Mouse (Mus musculus): ENCODE measurements at regions not wholly inside any gene's neighbourhood (a gene's known extent, or its start where the extent isn't known, plus 50 kb on each side); places are given as distances from the start of the nearest gene placed in this dataset.

DNA sequence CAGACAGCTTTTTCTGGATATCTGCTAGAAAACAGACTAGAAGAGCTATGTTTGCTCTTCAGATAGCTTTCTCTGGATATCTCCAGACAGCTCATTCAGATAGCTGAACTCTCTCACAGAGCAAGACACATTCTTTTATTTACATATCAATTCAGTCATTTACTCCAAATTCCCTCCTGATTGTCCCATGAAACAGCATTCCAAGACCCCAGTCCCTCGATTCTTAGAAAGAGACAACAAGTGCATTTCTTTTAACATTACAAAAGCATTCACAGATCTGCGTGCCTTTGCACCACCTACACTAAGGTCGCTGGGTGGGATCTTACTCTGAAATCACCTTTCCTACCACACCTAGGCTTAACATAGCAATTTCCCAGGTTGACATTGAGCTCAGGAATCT lies 1039.5 kb upstream of the Ddx18 start:
- DNase-seq = no peak

DNA sequence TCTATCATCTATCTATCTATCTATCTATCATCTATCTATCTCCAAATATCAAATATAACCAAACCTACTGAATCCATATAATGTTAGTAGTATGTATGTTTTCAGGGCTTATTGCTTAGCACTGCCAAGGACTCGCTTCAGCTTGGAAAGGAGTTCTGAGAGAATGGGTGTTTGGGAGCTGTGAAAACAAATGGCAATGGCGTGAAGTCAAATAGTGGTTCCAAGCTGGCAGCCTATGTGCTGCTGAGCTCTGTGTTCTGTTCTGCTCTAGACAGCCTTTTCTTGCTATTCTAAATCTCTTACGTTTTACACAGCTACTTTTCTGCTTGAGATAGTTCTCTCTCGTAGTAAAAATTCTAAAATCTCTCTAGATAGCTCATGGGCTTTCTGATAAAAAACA lies 1008.2 kb upstream of the Ddx18 start:
- no peak for DNase-seq

DNA sequence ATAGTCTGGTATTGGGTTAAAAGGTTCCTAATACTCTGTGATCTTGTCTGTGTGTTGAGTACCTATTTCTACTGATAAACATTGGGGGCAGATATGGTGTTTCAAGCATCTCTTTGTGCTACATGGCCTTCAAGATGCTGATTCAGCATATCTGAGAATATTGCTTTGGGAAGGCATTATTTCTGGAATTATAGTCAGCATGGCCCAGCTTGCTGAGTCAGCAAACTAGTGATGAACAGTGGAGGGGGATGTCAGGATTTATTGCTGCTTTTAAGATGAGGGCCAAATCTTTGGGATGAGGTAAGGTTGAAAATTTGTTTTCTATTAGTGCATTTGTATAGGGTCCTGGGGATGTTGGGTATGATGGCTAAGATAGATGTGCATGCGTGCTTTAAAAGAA lies 983.8 kb upstream of the Ddx18 start:
- DNase-seq = no peak

DNA sequence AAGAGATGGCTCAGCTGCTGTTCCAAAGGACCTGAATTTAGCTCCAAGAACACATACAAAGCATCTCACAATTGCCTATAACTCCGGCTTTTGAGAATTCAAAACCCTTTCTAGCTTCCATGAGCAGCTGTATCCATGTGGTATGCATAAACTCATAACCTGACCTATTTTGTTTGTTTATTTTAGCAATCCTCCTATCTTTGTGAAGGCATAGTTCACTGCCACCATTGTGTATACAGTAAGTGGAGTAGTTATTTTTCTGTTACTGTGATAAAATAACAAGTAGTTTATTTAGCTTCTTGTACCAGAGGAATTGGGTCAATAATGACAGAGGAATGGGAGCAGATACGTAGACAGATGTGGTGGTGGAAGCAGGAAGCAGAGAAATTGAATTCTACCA lies 941.8 kb upstream of the Ddx18 start:
- no peak for DNase-seq

DNA sequence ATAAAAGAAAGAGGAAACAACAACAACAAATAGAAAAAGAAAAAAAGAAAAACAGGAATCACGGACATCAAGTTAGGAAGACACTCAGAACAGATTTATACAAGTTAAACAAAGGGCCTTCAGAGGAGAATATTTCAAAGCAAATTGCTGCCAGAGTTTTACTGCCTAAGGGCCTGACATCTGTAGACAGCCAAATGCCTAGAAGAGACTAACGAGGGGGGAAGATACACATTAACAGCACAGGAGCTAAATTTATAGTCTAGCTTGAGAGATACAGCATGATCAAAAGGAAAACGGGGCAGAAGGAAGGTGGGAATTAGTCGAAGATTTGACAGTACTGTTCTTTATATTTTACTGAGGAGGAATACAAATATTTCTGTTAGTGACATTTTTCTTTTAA lies 933.9 kb upstream of the Ddx18 start:
- no peak for DNase-seq

DNA sequence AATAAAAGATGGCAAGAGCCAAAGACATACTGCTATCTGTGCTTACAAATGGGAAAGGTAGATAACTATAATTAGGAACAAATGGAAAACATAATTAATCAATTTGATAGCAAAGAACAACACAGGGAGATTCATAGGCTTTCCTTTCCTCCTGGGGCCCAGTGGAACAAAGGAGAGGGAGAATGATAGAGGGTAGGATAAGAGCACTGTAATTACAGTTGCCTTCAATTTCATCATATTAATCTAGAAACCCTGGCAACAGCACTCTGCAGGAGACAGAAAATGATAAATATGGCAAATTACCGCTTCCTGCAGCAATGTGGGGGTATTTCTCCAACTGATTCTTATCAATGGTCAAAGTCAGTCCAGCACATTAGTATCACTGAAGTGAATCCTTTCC lies 910.2 kb upstream of the Ddx18 start:
- no peak for DNase-seq

DNA sequence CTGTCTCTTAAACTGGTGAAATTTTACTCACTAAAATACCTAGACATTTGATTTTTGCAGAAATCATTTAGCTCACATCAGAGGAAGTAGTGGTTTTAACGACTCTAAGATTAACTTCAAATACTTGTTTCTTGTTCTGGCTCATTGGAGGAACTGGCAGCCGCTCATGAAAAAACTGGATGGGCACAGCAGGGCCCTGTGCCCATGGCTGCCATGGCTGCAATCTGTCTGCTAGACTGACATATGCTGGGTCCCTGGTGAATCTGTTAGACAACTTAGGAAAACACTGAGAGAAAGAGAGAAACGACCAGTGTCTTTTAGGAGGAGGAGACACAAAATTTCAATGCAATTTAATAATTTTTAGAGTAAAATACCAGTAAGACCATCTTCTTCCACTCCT lies 896.1 kb upstream of the Ddx18 start:
- no peak for DNase-seq

DNA sequence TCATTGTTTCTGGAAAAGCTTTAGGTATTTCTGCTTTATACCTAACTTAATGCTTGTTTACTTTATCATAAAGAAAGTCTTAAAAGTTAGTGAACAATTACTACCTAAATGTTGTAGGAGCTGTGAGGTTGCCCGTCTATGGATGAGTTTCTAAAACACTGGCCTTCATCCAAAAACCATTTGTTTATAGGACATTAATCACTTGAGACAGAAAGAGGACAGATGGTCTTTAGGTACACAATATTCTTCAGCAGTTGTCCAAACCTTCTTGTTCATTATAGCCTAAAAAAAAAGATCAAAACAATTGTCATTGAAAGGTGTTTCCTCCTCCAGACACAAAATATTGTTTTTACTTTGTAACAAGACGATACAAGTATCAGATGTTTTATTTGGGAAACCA lies 891.3 kb upstream of the Ddx18 start:
- DNase-seq = no peak

DNA sequence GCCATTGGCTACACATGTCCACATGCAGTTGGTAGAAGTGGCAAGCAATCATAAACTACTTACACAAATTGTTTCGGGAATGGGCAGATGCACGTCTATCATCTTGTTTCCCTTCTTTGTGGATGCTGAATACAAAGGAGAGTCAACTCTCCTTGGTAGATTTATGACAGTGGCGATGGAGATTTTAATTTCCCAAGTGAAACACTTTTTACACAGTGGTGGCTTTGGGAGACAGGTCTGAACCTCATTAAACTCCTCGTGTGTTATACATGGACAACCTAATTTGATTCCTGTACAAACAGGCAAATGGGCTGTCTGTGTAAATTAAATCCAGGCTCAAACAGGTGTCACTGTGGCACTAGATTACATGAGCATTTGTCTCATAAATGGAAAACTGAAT lies 887.1 kb upstream of the Ddx18 start:
- DNase-seq = no peak

DNA sequence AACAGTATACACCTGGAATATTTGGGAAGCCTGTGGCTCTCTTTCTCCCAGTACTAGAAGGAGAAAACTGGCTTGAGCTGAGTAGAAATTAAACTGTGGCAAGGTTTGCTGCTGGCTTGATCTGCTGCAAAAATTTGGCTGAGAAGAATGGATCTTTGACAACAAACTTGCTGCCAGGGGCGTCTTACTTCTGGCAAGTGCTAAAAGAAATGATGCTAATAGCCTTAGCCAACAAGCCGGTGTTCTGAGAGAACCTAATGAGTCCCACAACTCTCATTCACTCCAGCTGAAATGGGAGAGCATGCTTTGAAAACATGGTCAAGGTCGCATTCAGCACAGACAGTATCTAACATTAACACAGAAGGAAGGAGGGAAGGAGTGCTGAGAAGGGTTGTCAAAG lies 885.8 kb upstream of the Ddx18 start:
- DNase-seq = peak; percentile 28

DNA sequence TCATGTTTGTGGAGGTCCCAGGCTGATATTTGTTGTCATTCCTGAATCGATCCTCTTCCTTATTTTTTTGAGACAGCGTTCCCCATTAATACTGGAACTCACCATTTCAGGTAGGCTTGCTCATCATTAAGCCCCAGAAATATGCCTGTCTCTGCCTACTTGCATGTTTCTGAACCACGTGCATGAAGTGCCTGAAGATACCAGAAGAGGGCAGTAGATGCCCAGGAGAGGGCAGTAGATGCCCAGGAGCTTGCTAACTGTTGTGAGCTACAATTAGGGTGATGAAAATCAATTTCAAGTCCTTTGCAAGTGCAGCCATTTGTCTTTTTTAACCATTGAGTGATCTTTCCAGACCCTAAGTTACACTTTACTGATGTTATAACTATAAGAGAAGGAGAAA lies 871.6 kb upstream of the Ddx18 start:
- peak; percentile 39 for DNase-seq

DNA sequence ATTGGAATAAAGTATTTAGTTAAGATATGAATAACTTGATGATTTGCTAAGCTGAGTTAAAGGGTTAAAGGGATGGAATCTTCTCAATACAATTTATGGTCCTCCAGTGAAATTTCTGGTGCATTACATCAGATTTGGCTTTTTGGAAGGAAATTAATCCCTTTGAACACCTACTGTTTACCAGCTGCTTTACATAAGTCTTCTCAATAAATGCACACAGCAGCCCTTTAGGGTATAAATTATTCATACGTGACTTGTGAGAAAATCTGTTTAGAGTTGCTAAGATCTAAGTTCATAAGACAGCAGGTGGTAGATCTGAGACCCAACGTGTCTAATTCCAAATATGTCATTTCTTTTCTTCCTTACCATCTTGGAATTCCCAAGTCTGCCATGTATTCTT lies 855.7 kb upstream of the Ddx18 start:
- no peak for DNase-seq

DNA sequence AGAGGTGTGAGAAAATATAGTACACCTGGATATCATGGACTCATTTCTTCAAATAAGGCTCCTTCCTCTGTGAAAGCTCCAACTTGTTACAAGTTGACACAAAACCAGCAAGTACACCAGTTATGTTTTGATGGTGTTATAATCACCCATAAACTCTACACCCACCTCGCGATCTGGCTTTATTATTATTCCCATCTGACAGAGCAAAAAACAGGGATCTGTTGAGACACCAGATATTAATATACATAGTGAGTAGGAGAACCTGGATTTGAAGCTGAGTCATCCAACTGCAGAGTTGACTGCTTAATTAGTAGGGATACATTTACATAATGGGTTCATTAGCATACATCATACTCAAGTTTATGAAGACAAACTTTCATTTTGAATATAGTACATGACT lies 828.6 kb upstream of the Ddx18 start:
- no peak for DNase-seq

DNA sequence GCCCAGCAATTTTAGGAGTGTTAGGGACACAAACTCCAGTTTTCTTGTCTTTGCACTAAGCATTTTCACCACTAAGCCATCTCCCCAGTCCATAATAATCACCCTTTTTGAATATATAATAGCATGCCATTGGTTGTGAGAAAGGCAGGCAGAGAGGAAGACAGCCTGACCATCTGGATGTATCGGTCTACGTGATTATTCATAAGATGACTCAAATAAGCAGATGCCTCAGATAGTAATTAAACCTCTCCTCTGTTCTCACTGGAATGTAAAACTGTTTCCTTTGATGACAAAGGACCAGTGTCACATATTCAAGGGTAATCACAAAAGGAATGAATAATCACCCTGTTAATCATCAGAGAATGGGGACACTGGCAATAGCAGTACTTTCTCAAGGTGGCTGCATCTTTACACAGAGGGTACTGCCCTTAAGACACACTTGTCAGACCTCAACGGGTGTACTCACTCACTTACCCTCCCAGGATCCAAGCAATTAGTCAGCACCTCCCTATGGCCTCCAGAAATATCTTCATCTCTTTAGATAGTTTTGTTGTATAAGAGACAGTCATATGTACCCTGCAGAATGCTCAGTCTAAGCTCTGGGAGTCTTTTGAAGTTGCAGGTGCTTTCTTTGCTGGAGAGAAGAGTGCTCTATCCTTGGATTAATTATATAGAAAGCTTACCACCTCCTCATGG lies 826.0 kb upstream of the Ddx18 start:
- no peak for DNase-seq

DNA sequence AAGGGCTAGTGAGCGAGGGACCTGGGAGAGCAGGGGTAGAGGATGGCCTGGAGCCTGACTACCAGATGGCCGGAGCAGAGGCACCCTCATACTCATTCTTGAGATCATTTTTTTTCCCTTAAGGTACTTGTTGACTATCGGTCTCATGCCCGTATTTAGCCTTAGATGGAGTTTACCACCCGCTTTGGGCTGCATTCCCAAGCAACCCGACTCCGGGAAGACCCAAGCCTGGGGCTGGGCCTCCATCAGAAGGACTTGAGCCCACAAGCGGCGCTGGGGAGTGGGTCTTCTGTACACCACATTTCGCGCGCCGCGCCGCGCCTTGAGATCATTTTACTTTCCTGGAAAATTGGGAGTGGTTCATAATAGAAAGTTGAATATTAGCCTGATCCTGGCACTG lies 789.2 kb upstream of the Ddx18 start:
- peak; percentile 96 for DNase-seq

DNA sequence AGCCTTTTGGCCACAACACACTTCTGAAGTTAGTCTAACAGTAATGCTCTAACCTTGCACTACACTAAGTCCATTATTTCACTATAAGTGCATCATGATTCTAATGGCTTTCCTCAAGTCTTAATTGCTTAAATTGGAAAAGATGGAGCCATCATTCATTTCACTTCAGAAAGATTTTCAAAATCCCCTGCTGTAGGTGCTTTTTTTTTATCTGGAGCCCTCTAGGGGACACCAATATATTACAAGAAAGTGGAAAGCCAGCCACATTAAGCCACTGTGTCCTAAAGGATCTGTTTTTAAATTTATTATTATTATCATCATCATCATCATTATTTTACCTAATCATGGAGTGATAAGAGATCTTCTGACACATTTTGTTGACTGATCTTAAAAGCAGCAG lies 783.7 kb upstream of the Ddx18 start:
- DNase-seq = no peak

DNA sequence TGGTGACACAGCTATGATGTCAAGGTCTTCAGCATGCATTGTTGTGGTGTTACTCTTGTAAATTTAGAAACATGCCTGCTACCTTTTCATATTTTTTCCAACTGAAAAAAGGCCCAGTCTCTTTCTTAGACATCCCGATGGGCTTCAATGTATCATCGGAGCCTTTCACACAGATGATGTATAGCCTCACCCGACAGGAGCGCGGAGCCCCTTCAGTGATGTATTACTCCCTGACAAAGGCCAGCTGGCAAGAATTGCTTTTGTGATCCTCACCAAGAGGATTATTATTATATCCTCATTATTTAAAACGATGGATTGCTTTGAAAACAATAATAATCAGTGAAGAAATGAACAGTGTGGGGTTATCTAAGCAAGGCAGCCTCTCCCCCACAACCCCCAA lies 765.5 kb upstream of the Ddx18 start:
- DNase-seq = no peak

DNA sequence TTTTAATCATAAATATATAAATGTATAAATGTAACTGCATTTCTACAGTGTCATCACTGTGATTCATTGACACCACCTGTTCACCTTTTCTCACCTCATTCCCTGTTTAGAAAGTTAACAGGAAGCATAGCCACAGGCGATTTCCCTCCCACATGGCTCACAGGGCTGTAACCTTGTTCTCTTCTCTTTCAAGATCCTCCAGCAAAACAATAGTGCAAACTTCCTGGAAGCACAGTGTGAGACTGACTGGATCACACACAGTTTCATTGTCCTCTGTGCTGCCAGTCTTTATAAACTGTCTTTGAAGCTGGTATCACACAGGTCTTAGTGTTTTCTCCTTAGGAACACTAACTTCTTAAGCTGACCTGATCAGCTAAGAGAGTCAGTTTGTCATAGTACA lies 760.5 kb upstream of the Ddx18 start:
- no peak for DNase-seq

Data from adrenal gland, postnatal 14 days (tissue).